Mouse (Mus musculus) erythroblast, embryonic 14.5 days (primary cell): ENCODE measurements at regions not wholly inside any gene's neighbourhood (a gene's known extent, or its start where the extent isn't known, plus 50 kb on each side); places are given as distances from the start of the nearest gene placed in this dataset.

Experiments
- GATA1 ChIP-seq: IDR thresholded peaks from 2 replicates; pipeline ENCODE4 v1.6.1; 2012; ENCODE audit warnings: low read length, inconsistent platforms, mixed read lengths
- TAL1 ChIP-seq: IDR thresholded peaks from 3 replicates; pipeline ENCODE4 v1.6.1; 2012; ENCODE audit warnings: low read length, inconsistent platforms, mixed read lengths

- TF ChIP-seq GATA1 (no peak), TAL1 (no peak)
These were observed 236.1 kb upstream of the Nfe2l3 start for GRCm38 (mm10) chr6:51196391-51196790.
